In genomic region chr10:80967101-80967656, GRCm38 (mm10) we compare ENCODE assay signal across 10 mouse cellular contexts. TPM values are rescaled to one million over a fixed set of nuclear protein-coding genes. Genes with fewer than 3 reads are reported as not detected.
A peak's percentile ranks its signal among the peaks of the same experiment; 100 is the strongest.
DNase-seq lines count a peak whose midpoint lies in the region; ATAC-seq and TF ChIP-seq lines count a peak whose summit lies in the region.
"Had no signal": no experiment of that assay in that cellular context is flagged by ENCODE, and none has a peak within 500 bp of the region (broad histone marks: within the 10 kb centered on the region; RNA-seq: fewer than 3 reads in every experiment).

No protein-coding gene starts in this region.

- no peaks in the 10 kb centered on the region for H3K36me3 ChIP-seq in intestine, embryonic 16.5 days (ENCODE audit: control insufficient read depth, insufficient read depth, low read length)
- no peaks in the 10 kb centered on the region for H3K36me3 ChIP-seq in intestine, embryonic 15.5 days
- no peaks in the 10 kb centered on the region for H3K36me3 ChIP-seq in limb, embryonic 13.5 days
- H3K36me3 ChIP-seq in liver, embryonic 11.5 days (ENCODE audit: control insufficient read depth, insufficient read depth, low read length): no peaks in the 10 kb centered on the region
- H3K36me3 ChIP-seq: neural tube, embryonic 12.5 days had no signal

- H3K4me1 ChIP-seq in intestine, embryonic 16.5 days (ENCODE audit: control insufficient read depth, insufficient read depth, low read length): peaks cover 45% of the 10 kb centered on the region
- peaks cover 39% of the 10 kb centered on the region for H3K4me1 ChIP-seq in intestine, embryonic 15.5 days (replicated peaks)
- peaks cover 33% of the 10 kb centered on the region for H3K4me1 ChIP-seq in limb, embryonic 13.5 days
- peaks cover 23% of the 10 kb centered on the region for H3K4me1 ChIP-seq in liver, embryonic 11.5 days (replicated peaks; ENCODE audit: control insufficient read depth, insufficient read depth, low read length)

- CTCF ChIA-PET in Patski (lab: Charles Lee): interaction anchor here (1.2 kb wide), 1 partner anchor 38 kb away, joined by 3 read pairs; no protein-coding TSS in a partner anchor

- H3K27ac ChIP-seq in intestine, embryonic 16.5 days (ENCODE audit: low read length): no peak overlapping the region
- H3K27ac ChIP-seq in intestine, embryonic 15.5 days: no peak overlapping the region
- no peak overlapping the region for H3K27ac ChIP-seq in limb, embryonic 13.5 days
- no peak overlapping the region for H3K27ac ChIP-seq in liver, embryonic 11.5 days (ENCODE audit: low read depth, low read length)
- H3K27ac ChIP-seq: neural tube, embryonic 12.5 days had no signal

- TF ChIP-seq CTCF in Patski (IDR thresholded peaks at IDR 0.05): no peak

- no peak overlapping the region for H3K4me3 ChIP-seq in intestine, embryonic 16.5 days (ENCODE audit: low read length)
- no peak overlapping the region for H3K4me3 ChIP-seq in intestine, embryonic 15.5 days (replicated peaks)
- H3K4me3 ChIP-seq in limb, embryonic 13.5 days: no peak overlapping the region
- no peak overlapping the region for H3K4me3 ChIP-seq in liver, embryonic 11.5 days (ENCODE audit: low read depth, low read length)
- H3K4me3 ChIP-seq: neural tube, embryonic 12.5 days had no signal

- H3K4me2 ChIP-seq in intestine, embryonic 16.5 days (ENCODE audit: low read depth, low read length): no peak overlapping the region
- H3K4me2 ChIP-seq in intestine, embryonic 15.5 days (replicated peaks): no peak overlapping the region
- peak overlapping the region; percentile 16; the same call in 1 of the 2 replicates for H3K4me2 ChIP-seq in limb, embryonic 13.5 days (replicated peaks)
- no peak overlapping the region for H3K4me2 ChIP-seq in liver, embryonic 11.5 days
- H3K4me2 ChIP-seq: neural tube, embryonic 12.5 days had no signal

- peak; percentile 16 to 19 for DNase-seq in B cell, adult 2 months
- DNase-seq in Patski (ENCODE audit: low read depth, low spot score): no peak
- DNase-seq in frontal cortex, postnatal 10 days (ENCODE audit: low spot score in 2 of 2): no peak
- DNase-seq in liver, embryonic 11.5 days (ENCODE audit: low spot score): no peak
- DNase-seq: cerebellum, adult 18-20 months had no signal

- H3K9me3 ChIP-seq in intestine, embryonic 16.5 days (ENCODE audit: control insufficient read depth, low read length): peaks cover 2% of the 10 kb centered on the region; the same call in 1 of the 2 replicates
- H3K9me3 ChIP-seq in intestine, embryonic 15.5 days: no peaks in the 10 kb centered on the region
- no peaks in the 10 kb centered on the region; the same call in 1 of the 2 replicates for H3K9me3 ChIP-seq in limb, embryonic 13.5 days
- H3K9me3 ChIP-seq in liver, embryonic 11.5 days (ENCODE audit: control insufficient read depth, low read length): no peaks in the 10 kb centered on the region

- in situ Hi-C loops in Patski (cut with MboI; ENCODE audit: low pct_unique_long_range_greater_than_20kb): no loop called here

- 0 out of 2 replicates have a peak overlapping the region, but pooled peaks have one; percentile 13 for H3K9ac ChIP-seq in intestine, embryonic 16.5 days (ENCODE audit: low read depth, low read length)
- no peak overlapping the region for H3K9ac ChIP-seq in intestine, embryonic 15.5 days
- H3K9ac ChIP-seq in limb, embryonic 13.5 days: peak overlapping the region; percentile 50; the same call in 1 of the 2 replicates
- no peak overlapping the region; the same call in 1 of the 2 replicates for H3K9ac ChIP-seq in liver, embryonic 11.5 days (ENCODE audit: low read depth, low read length)
- H3K9ac ChIP-seq: neural tube, embryonic 12.5 days had no signal

- no peaks in the 10 kb centered on the region for H3K27me3 ChIP-seq in intestine, embryonic 16.5 days (replicated peaks; ENCODE audit: control insufficient read depth, insufficient read depth, low read length)
- no peaks in the 10 kb centered on the region for H3K27me3 ChIP-seq in intestine, embryonic 15.5 days (replicated peaks)
- no peaks in the 10 kb centered on the region for H3K27me3 ChIP-seq in Patski
- no peaks in the 10 kb centered on the region for H3K27me3 ChIP-seq in limb, embryonic 13.5 days
- no peaks in the 10 kb centered on the region for H3K27me3 ChIP-seq in liver, embryonic 11.5 days (replicated peaks; ENCODE audit: control insufficient read depth, insufficient read depth, low read length)
- H3K27me3 ChIP-seq: neural tube, embryonic 12.5 days had no signal

- ATAC-seq in intestine, embryonic 16.5 days: no peak
- no peak for ATAC-seq in intestine, embryonic 15.5 days
- peak; percentile 49 for ATAC-seq in Patski
- ATAC-seq in limb, embryonic 13.5 days (ENCODE audit: low FRiP score, low read depth): 0 out of 2 replicates have a peak, but pooled peaks have one; percentile 49
- ATAC-seq in liver, embryonic 11.5 days (replicated peaks; ENCODE audit: low FRiP score): no peak

- POLR2A ChIA-PET in Patski (lab: Charles Lee): interaction anchor here (0.5 kb wide), 1 partner anchor 226 kb away, joined by 3 read pairs; no protein-coding TSS in a partner anchor

- WGBS in intestine, embryonic 16.5 days: 47% methylated on average over 3 of the region's 3 CpGs
- WGBS in intestine, embryonic 15.5 days: 41% methylated on average over 3 of the region's 3 CpGs
- 43% methylated on average over 3 of the region's 3 CpGs for WGBS in limb, embryonic 13.5 days
- 39% methylated on average over 3 of the region's 3 CpGs for WGBS in liver, embryonic 11.5 days

RNA-seq across cellular contexts. Expression of gene Gadd45b, which starts 37.3 kb away (rescaled TPM):
- polyA plus RNA-seq in intestine, embryonic 16.5 days (2015; fragmentation: Nextera tagmentation; extraction: Ambion mirVana): 26.5 and 29.1 TPM in 2 replicates
- 26.6 and 29.9 TPM in 2 replicates for polyA plus RNA-seq in intestine, embryonic 15.5 days (2015; fragmentation: Nextera tagmentation; extraction: Ambion mirVana)
- polyA plus RNA-seq in Patski (2021): 53.8 TPM
- 32.3 and 32.7 TPM in 2 replicates for polyA plus RNA-seq in limb, embryonic 13.5 days (2015; fragmentation: Nextera tagmentation; extraction: Ambion mirVana)
- 4.0 and 5.0 TPM in 2 replicates for polyA plus RNA-seq in liver, embryonic 11.5 days (2014; fragmentation: Nextera tagmentation; extraction: Ambion mirVana)

RNA-seq across cellular contexts. Expression of gene Gng7, which starts 47.6 kb away (rescaled TPM):
- polyA plus RNA-seq in intestine, embryonic 16.5 days (2015; fragmentation: Nextera tagmentation; extraction: Ambion mirVana): 3.6 and 4.0 TPM in 2 replicates
- polyA plus RNA-seq in intestine, embryonic 15.5 days (2015; fragmentation: Nextera tagmentation; extraction: Ambion mirVana): 4.5 and 4.7 TPM in 2 replicates
- 7.2 TPM for polyA plus RNA-seq in Patski (2021)
- 7.4 and 9.0 TPM in 2 replicates for polyA plus RNA-seq in limb, embryonic 13.5 days (2015; fragmentation: Nextera tagmentation; extraction: Ambion mirVana)
- 1.8 and 2.1 TPM in 2 replicates for polyA plus RNA-seq in liver, embryonic 11.5 days (2014; fragmentation: Nextera tagmentation; extraction: Ambion mirVana)

RNA-seq across cellular contexts. Expression of gene Lmnb2, which starts 49.1 kb away (rescaled TPM):
- polyA plus RNA-seq in intestine, embryonic 16.5 days (2015; fragmentation: Nextera tagmentation; extraction: Ambion mirVana): 38.6 and 41.0 TPM in 2 replicates
- polyA plus RNA-seq in intestine, embryonic 15.5 days (2015; fragmentation: Nextera tagmentation; extraction: Ambion mirVana): 41.0 and 42.6 TPM in 2 replicates
- polyA plus RNA-seq in Patski (2021): 24.7 TPM
- polyA plus RNA-seq in limb, embryonic 13.5 days (2015; fragmentation: Nextera tagmentation; extraction: Ambion mirVana): 54.6 and 63.2 TPM in 2 replicates
- 16.2 and 18.2 TPM in 2 replicates for polyA plus RNA-seq in liver, embryonic 11.5 days (2014; fragmentation: Nextera tagmentation; extraction: Ambion mirVana)

RNA-seq across cellular contexts. Expression of gene Diras1, which starts 58.3 kb away (rescaled TPM):
- polyA plus RNA-seq in intestine, embryonic 16.5 days (2015; fragmentation: Nextera tagmentation; extraction: Ambion mirVana): 0.61 and 0.92 TPM in 2 replicates
- 0.94 and 1.2 TPM in 2 replicates for polyA plus RNA-seq in intestine, embryonic 15.5 days (2015; fragmentation: Nextera tagmentation; extraction: Ambion mirVana)
- 0.33 TPM for polyA plus RNA-seq in Patski (2021)
- 0.15 and 0.33 TPM in 2 replicates for polyA plus RNA-seq in limb, embryonic 13.5 days (2015; fragmentation: Nextera tagmentation; extraction: Ambion mirVana)
- 0.45 TPM in 1 of 2 replicates, not detected in the other for polyA plus RNA-seq in liver, embryonic 11.5 days (2014; fragmentation: Nextera tagmentation; extraction: Ambion mirVana)
- polyA plus RNA-seq: liver, adult 2 months had no signal

Comparison
In these comparisons a context has a peak if more than half of its experiments do, and no peak if none do; other contexts are left out.
1. H3K9ac ChIP-seq: peak in intestine, embryonic 16.5 days (single experiment) and limb, embryonic 13.5 days (single experiment); none in intestine, embryonic 15.5 days (single experiment) and liver, embryonic 11.5 days (single experiment).
2. ATAC-seq: peak in Patski (single experiment) and limb, embryonic 13.5 days (single experiment); none in intestine, embryonic 16.5 days (single experiment), intestine, embryonic 15.5 days (single experiment) and liver, embryonic 11.5 days (single experiment).
3. DNase-seq: peak in B cell, adult 2 months (2 of 2); none in Patski (single experiment), frontal cortex, postnatal 10 days (0 of 2) and liver, embryonic 11.5 days (single experiment).